Mouse (Mus musculus): Measurements from ENCODE around the gene Hoxa3.

- TF ChIP-seq GATA1 (IDR thresholded peaks at IDR 0.05; ENCODE audit: low read length) (no peak), TAL1 (IDR thresholded peaks at IDR 0.05; ENCODE audit: low read length) (no peak)
Measured at GRCm38 (mm10) chr6:52178918-52179665, 34.0 kb downstream of the Hoxa3 start.

Data from erythroblast, embryonic 14.5 days (primary cell).